Mouse (Mus musculus) cerebellum, adult 9-11 months (tissue): Measurements from ENCODE around the gene Cblb.

ENCODE experiments used
- DNase-seq: peaks from one replicate; pipeline ENCODE4 v3.0.0; 2022

Cblb gene

DNA sequence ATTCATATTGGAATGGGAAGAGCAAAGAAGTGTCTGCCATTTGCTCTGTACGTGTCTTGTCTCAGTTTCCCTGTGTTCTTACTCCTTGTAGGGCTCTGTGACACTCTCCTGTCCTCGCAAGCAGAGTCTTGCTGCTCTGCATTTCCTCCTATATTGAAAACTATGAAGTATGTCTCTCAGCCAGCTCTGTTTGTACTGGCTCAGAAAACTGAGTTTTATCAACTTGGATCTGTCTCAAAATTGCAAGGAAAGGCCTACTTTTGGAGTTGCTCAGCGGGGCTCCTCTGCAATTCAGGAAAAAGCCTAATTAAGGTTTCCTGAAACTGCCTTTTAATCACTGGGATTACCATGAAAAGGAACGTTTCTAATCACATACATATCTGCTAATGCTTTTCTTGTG is 46.9 kb downstream of the Cblb start:
- no peak for DNase-seq

DNA sequence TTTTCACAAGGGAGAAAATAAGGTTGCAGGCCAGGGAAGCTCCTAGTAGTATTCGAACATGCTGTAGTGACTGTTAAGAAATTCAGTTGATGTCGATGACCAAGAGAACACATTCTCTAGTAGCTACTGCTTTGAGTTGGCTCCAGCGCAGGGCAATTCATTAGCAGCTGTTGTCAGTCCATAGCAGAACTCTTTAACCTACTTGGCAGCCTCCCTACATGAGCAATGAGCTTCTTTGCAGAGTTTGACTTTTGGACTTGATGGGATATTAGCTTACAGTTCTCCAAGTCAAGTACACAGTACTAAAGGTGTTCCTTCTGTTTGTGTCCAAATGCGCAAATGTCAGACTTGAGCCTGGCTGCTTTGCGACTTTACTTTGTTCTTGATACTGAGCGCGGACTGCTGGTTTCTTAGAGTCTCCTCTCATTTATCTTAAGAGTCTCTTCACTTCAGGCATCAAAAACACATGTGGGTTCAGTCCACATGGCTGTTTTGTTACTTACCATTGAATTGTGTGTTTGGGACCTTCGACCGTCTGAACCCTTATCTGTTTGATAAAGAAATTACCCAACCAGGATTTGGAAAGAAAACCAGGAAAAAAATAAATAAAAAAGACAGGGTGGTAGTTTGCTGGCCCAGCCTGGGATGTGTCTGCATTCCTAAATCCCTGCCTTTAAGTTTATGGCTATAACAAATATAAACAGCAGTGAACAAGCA is 47.9 kb downstream of the Cblb start:
- DNase-seq, result peak; percentile 26

DNA sequence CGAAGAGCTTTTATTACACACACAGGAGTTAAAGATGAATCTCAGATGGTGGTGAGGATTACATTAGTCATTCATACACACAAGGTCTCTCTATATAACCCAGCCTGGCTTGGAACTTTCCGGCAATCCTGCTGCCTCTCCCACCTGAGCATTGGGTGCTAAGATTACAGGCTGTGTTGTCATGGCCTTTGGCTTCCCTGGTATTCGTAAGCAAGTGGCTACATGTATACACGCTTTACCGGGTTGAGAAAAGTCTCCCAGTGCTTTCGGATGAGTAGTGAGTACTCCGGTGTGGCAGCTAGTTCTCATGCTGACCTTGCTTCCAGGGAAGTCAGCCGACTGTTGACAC is 48.4 kb downstream of the Cblb start:
- DNase-seq, result no peak

DNA sequence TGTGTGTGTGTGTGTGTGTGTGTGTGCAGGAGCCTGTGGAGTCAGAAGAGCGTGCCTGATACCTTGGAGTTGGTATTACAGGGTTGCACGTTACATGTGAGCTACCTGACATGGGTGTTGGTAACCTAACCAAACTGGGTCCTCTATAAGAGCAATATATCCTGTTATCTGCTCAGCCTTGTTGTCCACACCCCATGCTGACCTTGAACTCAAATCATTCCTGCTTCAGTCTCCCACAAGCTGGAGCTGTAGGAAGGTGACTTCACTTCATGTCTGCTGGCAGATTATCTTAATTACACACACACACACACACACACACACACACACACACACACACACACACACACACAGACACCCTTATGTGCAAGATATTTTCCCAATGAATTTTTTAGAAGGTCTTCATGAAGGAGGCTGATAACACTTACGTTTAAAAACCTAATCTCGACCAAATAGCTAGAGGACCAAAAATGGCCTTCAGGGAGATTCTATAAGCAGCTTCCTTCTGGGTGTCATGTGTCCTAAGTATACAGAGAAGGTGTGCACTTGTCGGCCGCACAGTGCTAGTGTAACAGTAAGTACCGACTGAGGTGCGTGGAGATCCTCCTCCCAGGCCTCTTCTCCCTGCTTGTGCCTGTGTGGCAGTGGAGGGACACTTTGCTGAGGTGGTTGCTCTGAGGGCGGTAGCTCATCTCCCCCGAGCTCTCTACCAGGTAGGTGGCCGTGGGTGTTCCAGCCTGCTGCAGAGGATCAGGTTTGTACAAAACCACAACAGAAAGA is 49.8 kb downstream of the Cblb start:
- DNase-seq, result no peak

DNA sequence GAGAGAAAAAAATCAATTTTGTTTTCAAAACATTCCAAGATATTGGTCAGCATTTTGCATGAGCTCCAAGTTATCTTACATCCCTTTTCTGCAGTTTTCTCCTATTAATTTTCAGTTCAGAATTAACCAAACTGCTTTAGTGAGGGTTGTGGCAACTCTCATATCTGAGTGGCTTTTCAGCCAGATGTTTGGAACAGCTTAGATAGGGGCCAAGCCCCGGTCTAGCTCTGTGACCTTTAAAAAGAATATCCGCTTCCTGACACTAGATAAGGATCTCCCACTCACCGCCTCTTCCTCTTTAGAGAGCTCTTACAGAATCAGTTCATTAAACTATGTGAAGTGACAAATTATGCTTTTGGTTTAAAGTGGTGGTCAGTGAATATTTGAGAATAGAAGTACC is 50.7 kb downstream of the Cblb start:
- no peak for DNase-seq

DNA sequence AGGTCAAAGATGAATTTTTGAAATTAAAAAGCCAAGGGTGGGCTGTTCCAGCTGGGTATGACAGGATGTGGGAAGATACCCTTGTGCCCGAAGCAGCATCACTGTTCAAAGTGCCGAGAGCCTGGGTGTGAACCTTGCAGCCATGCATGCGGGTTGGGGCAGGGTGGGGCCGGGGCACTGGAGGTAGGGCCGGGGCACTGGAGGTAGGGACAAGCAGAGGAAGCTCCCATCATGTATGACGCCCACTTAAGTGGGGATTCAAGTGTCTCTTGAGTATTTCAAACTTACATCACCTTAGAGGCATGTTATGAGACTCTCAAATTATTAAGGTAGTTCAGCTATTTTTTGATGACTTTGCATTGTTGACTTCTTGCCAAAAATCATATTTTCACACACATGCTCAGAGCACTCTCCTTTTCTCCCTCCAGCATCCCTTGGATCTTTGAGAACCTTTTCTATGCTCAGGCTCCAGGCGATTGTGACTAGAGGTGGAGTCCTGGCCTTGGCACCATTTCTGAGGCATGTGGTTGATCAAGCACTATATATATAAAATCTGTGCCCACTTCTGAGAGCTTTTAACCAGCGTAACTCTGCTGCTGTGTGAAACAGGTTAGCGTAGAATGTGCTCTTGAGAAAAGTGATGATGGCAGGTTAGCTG is 55.9 kb downstream of the Cblb start:
- DNase-seq, result no peak

DNA sequence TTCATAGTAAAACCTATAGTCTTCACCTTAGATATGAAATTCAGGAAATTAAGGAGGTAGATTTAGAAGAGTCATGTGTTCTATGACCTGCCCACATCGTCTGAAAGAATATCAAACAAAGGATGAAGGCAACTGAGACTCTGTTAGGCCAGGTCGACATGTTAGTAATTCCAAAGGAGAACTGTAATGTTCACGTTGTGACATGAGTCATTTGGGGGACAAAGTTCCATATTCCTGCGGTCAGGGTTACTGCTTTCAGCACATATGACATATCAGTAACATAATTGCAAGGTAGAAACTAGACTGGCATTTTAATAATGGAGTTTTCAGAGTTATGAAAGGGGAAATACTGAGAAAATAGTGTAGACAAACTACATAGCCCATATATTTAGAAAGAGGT is 58.3 kb downstream of the Cblb start:
- no peak for DNase-seq

DNA sequence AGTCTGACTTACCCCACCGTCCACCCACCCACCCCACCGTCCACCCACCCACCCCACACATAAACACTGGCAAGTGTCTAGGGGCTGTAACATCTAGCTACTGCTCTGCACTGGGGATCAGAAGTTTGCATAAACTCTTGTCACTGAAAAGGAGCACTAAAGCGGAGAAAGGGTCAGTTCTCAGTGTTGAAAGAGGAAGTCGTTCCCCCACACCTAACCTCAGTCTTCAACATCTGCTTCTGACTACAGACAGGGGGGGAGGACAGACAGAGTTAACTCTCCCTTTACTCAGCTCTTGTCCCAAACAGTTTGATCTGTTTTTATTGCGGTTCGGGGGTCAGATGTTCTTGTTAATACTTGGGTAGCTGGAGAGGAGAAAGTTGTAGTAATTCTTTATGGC is 59.9 kb downstream of the Cblb start:
- no peak for DNase-seq

DNA sequence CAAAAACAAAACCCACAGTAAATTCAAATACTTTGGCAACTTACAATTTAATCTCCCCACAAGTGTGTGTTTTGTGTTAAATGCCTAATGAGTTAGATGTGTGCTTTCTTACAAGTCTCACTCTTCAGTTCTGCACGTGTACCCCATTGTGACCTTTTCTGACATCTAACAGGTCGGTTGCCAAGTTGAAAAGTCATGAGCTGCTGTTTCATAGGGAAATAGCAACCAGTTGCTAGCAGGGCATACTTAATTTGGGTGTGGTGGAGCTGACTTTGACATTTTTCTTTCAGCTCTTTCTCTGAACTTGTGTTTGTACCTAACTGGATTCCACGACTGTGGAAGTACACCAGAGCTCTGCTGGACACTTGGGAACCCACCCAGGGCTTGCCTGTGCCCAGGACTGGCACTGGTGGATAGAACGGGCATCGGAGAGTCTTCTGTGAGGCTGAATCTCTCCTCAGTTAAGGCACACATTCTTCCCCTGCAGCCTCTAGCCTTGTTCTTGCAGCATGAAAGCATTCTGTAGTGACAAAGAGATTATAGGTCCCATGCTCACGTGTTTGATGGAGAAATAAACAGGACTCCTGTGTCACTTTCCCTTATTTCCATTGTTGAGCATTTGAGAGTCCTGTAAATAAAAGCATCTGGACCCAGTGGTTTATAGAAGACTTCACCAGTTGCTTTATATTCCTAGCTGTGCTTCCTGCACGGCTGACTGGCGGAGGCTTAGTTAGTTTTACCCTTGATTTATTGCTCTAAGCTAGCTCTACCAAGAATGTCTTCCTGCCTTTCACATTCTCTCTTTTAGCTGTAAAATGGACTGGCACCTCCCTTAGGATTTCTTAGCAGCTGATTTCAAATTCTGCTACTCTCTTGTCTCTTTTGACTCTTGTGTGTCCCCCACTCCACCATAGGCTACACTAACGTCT is 62.6 kb downstream of the Cblb start:
- no peak for DNase-seq

DNA sequence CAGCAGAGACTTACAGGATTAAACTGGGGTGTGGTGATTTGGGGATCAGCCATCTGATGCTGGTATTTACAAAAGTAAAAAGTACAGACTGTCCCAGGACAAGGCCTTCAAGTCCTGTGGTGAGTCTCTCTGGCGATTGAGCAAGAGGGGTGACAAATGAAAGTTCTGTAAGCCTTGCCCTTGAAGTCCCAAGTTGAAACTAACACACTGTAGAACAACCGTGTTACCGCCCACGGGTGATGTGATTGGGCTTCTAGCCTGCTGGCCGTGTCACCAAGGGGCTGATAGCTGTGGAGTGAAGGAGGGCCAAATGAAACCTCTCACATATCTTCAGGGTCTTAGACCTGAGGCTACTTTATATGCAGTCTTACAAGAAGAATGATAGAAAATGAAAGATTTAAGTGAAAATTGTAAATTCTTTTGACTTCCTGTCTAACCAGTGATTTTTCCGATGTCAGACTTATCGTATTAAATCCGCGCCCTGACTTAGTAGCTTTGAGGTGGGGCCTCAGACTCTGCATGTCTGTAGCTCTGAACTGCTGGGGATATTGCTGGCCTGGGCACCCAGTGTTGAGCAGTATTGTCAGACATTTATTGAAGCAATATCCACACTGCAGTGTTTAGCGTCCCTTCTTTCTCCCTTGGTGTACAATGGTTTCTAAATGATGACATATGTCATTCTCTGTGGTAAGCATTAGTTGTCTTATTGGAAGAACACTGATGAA is 63.9 kb downstream of the Cblb start:
- no peak for DNase-seq

DNA sequence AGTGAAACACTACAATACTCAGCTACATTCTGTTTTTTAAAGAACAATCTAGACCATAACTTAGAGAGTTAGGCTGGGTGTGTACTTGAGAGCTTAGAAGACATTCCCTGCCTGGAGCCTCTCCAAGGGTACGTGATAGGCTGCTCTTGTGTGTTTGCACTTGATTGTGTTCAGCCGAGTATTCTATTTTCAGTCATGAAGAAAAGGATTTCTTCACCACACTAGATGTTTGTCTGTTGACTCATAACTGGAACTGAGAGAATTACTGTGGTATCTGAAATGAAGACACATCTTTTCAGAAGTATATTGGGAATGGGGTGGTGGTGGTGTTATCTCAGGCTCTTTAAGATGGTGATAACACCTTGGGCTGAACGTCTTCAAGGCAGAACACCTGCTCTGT is 64.6 kb downstream of the Cblb start:
- no peak for DNase-seq

DNA sequence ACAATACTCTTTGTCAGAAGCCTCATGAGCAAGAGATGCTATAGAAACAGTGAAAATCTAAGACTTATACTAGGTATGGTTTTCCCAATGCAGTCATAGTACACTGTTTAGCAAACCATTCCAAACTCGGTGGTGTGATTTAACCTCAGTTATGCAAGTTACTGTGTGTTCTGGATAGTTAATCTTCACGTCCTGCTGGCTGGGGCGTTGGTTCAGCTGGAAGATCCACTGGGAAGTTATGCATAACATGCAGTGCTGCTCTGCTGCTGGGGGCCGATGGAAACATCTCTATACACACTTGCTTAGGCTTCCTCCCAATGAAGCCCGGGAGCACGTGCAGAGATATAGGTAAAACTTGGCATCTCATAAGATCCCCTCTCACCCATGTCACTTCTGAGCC is 69.4 kb downstream of the Cblb start:
- DNase-seq, result no peak

DNA sequence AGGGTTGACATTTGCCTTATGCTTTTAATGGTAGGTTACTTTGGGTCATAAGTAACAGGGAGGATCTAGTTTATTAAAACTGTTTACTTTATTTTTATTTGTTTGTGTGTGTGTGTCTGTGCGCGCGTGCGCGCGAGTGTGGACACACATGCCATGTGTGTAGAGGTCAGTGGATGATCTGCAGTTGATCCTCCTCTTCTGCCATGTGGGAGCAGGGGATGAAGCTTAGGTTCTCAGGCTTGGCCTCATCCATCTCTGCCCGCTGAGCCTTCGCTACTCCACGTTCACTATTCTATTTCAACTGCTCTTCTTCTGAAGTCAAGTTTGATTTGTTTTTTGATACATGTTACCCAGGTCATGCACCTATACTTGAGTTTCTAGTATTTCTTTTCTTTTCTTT is 73.6 kb downstream of the Cblb start:
- no peak for DNase-seq

DNA sequence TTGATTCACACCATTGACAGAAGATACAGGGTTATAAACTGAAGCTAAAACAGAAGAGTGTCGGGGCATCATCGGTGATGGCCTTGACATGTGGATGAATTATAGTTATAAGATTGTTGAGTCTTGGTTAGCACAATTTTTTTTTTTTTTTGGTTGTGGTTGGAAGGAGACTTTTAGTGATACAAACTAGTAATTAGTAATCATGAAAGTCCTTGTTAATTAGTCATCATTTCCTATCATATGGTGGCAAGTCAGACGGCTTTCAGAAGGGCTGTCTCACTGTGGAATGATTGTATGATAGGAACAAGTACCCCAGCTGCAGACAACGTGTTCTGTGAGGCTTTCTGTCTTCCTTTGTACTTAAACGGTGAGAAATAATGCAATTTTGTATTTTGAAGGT is 76.8 kb downstream of the Cblb start:
- DNase-seq, result no peak

DNA sequence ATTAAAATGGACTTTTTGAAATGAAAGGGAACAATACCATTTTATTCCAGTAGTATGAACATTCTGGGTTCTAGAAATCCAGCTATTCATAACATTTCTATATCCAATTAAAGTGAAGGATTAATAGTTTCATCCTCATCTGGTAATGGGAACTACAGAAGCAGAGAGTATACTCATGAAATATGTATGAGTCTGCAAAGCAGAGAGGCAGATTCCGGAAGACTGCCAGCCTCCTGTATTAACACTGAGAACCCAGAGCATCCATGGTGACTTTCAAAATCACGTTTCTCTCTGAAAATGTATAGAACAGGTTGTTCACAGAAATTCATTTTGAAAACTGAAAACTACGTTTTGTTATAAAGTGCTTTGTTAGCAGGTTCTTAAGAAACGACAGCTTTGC is 83.4 kb downstream of the Cblb start:
- DNase-seq, result no peak

DNA sequence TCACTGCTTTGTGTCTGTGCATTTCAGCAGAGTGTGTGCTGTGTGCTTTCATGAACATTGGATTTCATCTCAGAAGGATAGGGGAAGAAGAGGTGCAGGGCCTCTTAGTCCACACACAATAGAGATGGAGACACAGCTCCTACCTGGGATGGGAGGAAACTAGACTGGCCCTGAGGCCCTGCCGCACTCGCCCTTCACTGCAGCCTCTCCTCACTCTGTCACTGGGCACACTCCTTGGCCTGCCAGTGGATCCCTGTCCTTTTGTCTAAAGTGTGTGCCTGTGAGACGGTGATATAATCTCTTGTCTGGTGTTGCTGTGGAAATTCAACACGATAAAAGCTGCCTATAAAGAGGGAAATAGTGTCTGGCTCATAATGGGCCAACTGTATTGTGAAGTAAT is 88.0 kb downstream of the Cblb start:
- no peak for DNase-seq

DNA sequence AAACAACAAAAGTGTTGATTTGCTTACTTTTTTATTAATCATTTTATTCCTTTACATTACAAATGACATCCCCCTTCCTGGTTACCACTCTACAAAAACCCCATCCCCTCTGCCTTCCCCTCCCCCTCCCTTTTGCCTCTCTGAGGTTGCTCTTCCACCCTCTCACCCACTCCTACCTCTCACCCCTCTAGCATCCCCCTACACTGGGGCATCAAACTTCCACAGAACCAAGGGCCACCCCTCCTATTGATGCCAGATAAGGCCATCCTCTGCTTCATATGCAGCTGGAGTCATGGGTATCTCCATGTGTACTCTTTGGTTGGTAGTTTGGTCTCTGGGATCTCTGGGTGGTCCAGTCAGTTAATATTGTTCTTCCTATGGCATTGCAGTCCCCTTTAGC is 93.9 kb downstream of the Cblb start:
- no peak for DNase-seq

DNA sequence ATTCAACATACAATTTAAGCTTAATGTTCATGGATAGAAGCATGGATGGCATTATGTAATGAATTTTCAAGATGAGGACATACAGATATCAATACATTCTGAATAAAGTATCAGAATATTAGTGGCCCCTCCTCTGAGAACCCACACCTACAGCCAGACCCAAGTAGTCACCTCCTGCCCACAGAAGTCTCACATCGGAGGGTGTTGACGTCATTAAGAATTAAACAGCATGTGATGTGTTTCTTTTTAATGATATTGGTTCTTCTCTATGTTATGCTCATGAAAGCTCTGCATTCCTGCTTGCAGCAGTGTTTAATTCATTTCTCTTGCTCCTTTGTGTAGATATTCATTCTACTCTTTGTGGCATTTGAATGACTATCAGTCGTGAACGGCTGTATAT is 94.9 kb downstream of the Cblb start:
- DNase-seq, result no peak

DNA sequence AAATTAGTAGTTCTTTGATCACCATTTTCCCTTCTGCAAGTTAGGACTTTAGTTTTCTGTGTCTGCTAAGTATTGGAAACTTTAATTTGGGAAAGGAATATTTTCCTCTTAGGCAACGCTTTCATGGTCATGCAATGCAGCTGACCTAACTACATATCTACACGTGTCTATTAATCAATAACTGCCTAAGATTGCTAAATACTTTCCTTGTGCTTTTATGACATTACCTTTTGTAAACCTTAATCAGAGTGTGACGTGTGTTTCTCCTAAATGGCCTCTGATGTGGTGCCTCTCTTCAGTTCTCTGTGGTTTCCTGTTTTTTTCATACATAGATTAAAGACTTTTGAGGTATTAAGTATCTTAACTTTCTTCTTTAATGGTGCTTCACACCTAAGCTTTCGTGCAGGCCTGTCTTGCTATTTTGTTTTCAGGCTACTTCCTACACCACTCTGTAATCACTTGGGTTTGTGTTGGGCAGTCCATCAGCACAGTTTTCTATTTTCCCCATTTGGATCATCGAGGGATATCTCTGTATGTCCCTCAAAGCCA is 98.4 kb downstream of the Cblb start:
- DNase-seq, result no peak

DNA sequence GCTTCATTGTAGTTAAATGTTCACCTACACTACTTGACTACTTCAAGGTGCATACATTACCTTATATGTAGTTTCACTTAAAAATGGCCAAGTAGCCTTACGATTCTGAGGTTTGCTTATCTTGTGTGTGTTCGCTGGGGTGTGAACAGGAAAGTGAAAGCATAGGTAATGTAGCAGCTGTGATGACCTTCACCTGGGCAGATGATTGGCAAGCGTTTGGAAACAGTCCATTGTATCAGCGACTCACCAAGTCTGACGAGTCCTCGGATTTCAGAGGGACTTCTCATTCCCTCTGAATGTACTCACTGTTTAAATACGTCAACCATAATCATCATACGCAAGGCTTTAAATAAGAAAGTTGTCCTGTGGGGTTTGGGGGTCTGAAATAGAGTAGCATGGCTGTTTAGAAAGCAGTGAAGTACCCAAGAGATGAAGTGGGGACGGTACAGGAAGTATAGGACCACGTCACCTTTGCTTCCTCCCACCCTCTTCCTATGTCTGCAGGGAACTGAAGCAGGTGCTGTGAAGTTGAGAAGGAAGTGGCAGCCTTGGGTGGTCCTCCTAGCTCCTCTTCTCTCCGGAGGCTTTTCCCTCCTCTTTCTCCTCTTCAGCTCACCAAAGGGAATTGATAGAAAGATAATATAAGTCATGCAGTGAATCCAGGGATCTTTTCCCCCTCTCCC is 101.9 kb downstream of the Cblb start:
- no peak for DNase-seq

DNA sequence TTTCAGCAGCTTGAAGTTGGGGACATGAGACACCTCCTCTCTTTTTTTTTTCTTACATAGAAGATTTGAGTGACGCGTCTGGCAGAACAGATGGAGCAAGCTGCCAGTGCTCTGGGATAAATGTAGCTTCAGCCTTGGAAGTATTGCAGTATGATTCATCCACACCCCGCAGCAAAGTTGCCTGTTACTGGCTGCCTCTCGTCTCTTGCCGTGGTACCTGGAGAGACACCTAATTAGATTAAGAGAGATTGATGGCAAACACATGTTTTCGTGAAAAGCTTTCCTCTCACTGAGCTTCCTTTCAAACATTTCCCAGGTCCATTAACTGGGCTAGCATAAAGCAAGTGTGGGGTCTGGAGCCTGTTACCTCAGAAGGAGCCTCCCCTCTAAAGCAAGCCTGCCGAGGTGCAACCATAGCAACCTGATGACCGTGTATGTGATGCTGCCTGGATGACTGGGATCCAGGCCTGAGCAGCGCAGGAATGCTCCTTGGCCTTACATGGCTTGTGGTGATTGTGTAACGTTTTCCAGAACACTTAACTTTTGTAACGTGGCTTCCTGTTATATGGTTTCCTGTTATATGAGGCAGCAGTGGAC is 103.7 kb downstream of the Cblb start:
- peak; percentile 49 for DNase-seq
